Mouse (Mus musculus): Measurements from ENCODE around the gene Gdf1.

Gdf1 gene

GRCm38 (mm10) chr8:70329124-70329834 is at the start of gene Gdf1:
Gene Gdf1, plus strand, starts transcription at chr8:70329817.
- DNase-seq (ENCODE audit: low spot score in 2 of 2) = no peak

GRCm38 (mm10) chr8:70281001-70281400 is 48.6 kb upstream of the Gdf1 start:
- no peak for DNase-seq (ENCODE audit: low spot score in 2 of 2)

GRCm38 (mm10) chr8:70282603-70283135 is 46.9 kb upstream of the Gdf1 start, which contains the start of gene Homer3:
Gene Homer3, plus strand, starts transcription at chr8:70282827.
- peak; percentile 65 to 69 for DNase-seq (ENCODE audit: low spot score in 2 of 2)

GRCm38 (mm10) chr8:70283136-70284077 is 46.2 kb upstream of the Gdf1 start:
- DNase-seq (ENCODE audit: low spot score in 2 of 2) = no peak

GRCm38 (mm10) chr8:70284421-70284820 is 45.2 kb upstream of the Gdf1 start:
- no peak for DNase-seq (ENCODE audit: low spot score in 2 of 2)

GRCm38 (mm10) chr8:70285304-70285703 is 44.3 kb upstream of the Gdf1 start:
- DNase-seq (ENCODE audit: low spot score in 2 of 2) = no peak

- no peak for DNase-seq (ENCODE audit: low spot score in 2 of 2)
Observed at GRCm38 (mm10) chr8:70286737-70287136, 42.9 kb upstream of the Gdf1 start.

GRCm38 (mm10) chr8:70293988-70294405 is 35.6 kb upstream of the Gdf1 start:
- DNase-seq (ENCODE audit: low spot score in 2 of 2) = no peak

- DNase-seq (ENCODE audit: low spot score in 2 of 2) = no peak
Observed at GRCm38 (mm10) chr8:70300881-70301280, 28.7 kb upstream of the Gdf1 start.

GRCm38 (mm10) chr8:70302358-70302890 is 27.2 kb upstream of the Gdf1 start, which contains the start of the genes Ddx49 and Cope:
Gene Ddx49, minus strand, starts transcription at chr8:70302489.
Gene Cope, plus strand, starts transcription at chr8:70302518.
- peak; percentile 91 to 94 for DNase-seq (ENCODE audit: low spot score in 2 of 2)

GRCm38 (mm10) chr8:70302901-70303300 is 26.7 kb upstream of the Gdf1 start:
- no peak for DNase-seq (ENCODE audit: low spot score in 2 of 2)

GRCm38 (mm10) chr8:70309311-70309710 is 20.3 kb upstream of the Gdf1 start:
- DNase-seq (ENCODE audit: low spot score in 2 of 2) = no peak

- no peak for DNase-seq (ENCODE audit: low spot score in 2 of 2)
Observed at GRCm38 (mm10) chr8:70313399-70313798, 16.2 kb upstream of the Gdf1 start.

GRCm38 (mm10) chr8:70315624-70316510 is 13.8 kb upstream of the Gdf1 start, which contains the start of gene Cers1:
Gene Cers1, plus strand, starts transcription at chr8:70315775.
- peak; percentile 69 to 81 for DNase-seq (ENCODE audit: low spot score in 2 of 2)

GRCm38 (mm10) chr8:70316511-70317504 is 12.8 kb upstream of the Gdf1 start:
- peak; percentile 77 to 91 for DNase-seq (ENCODE audit: low spot score in 2 of 2)

- DNase-seq (ENCODE audit: low spot score in 2 of 2) = no peak
Observed at GRCm38 (mm10) chr8:70317872-70318271, 11.7 kb upstream of the Gdf1 start.

GRCm38 (mm10) chr8:70323716-70324115 is 5.9 kb upstream of the Gdf1 start:
- DNase-seq (ENCODE audit: low spot score in 2 of 2) = no peak

- no peak for DNase-seq (ENCODE audit: low spot score in 2 of 2)
Observed at GRCm38 (mm10) chr8:70327512-70327911, 2.1 kb upstream of the Gdf1 start.

Data from frontal cortex, postnatal 14 days (tissue).